Mouse (Mus musculus): ENCODE results near the gene Ttc29.

GRCm38 (mm10) chr8:78306604-78307003, 93.5 kb downstream of the Ttc29 start:
- TF ChIP-seq CTCF (conservative IDR thresholded peaks at IDR 0.05; ENCODE audit: low read length), result no peak
- TF ChIP-seq NANOG (IDR thresholded peaks at IDR 0.05; ENCODE audit: borderline replicate concordance, low read length), result no peak

Data from E14TG2a.4 (cell line).